ENCODE assay signal across 19 mouse cellular contexts in genomic region chr13:37431707-37432106, GRCm38 (mm10).
"Had no signal": no experiment of that assay in that cellular context is flagged by ENCODE, and none has a peak within 500 bp of the region (broad histone marks: within the 10 kb centered on the region; RNA-seq: fewer than 3 reads in every experiment).

No protein-coding gene starts in this region.

- H3K4me1 ChIP-seq: midbrain, embryonic 12.5 days had no signal

- H3K36me3 ChIP-seq: lung, embryonic 15.5 days; midbrain, embryonic 10.5 days; midbrain, embryonic 12.5 days; neural tube, embryonic 13.5 days; neural tube, embryonic 15.5 days had no signal

- H3K9me3 ChIP-seq: lung, embryonic 15.5 days; midbrain, embryonic 10.5 days; midbrain, embryonic 12.5 days; neural tube, embryonic 13.5 days; neural tube, embryonic 15.5 days had no signal

- H3K27me3 ChIP-seq: lung, embryonic 15.5 days had no signal

- H3K27ac ChIP-seq: lung, embryonic 15.5 days; midbrain, embryonic 10.5 days; midbrain, embryonic 12.5 days; neural tube, embryonic 13.5 days; neural tube, embryonic 15.5 days had no signal

- DNase-seq: liver, postnatal 0 days; lung, adult 2 months; lung, postnatal 14 days; lung, postnatal 36 days; midbrain, embryonic 14.5 days; retina, postnatal 1 day; right cerebral cortex, adult 18-20 months; right cerebral cortex, postnatal 25 days; right cerebral cortex, postnatal 4 days; spleen, adult 18-20 months; thymus, adult 18-20 months; thymus, postnatal 14 days; thymus, postnatal 36 days had no signal

- H3K4me3 ChIP-seq: lung, embryonic 15.5 days; midbrain, embryonic 10.5 days; midbrain, embryonic 12.5 days; myocyte; neural tube, embryonic 13.5 days; neural tube, embryonic 15.5 days had no signal
